Mouse (Mus musculus): ENCODE results near the gene Gm20388.

DNA sequence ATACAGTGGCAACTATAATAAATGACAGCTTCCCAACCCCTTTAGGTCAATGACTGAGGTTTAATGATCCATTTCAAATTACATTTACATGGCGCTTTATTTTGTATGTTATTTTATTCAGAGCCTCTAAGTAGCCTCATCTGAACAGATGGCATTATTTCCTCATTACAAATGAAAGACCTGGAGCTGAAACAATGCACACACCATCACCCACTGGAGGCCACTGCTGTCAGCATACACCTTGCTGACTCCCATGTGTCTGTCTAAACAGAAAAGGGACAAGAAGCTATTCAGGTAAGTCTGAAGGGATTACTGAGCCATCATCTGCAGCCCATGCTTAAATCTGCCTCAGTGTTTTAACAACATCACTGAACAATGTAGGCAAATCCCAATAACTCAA lies 3024.5 kb downstream of the Gm20388 start:
- no peak for TF ChIP-seq CTCF (IDR thresholded peaks at IDR 0.05; ENCODE audit: low read depth)
- TF ChIP-seq EP300 (IDR thresholded peaks at IDR 0.05; ENCODE audit: low read depth) = no peak
